Mouse (Mus musculus) myocyte (in vitro differentiated cells): ENCODE data around the gene Mt1.

Experiments used
- CEBPB ChIP-seq: IDR thresholded peaks from 2 replicates; pipeline ENCODE4 v1.6.1; 2011; ENCODE audit warnings: mild to moderate bottlenecking, moderate library complexity; ENCODE audit not compliant: poor library complexity, insufficient read depth, severe bottlenecking
- E2F4 ChIP-seq: IDR thresholded peaks from one replicate; pipeline ENCODE4 v1.6.1; 2011; ENCODE audit warnings: mild to moderate bottlenecking, control low read depth, moderate library complexity; ENCODE audit not compliant: insufficient read depth
- MAX ChIP-seq: IDR thresholded peaks from one replicate; pipeline ENCODE4 v1.6.1; 2011; ENCODE audit warnings: low read depth, mild to moderate bottlenecking, control low read depth
- MYOG ChIP-seq, 3 experiments: IDR thresholded peaks; one replicate each; pipeline ENCODE4 v1.6.1; 2011; ENCODE audit warnings: control low read depth in 2 of 3, low read depth in 2 of 3, mild to moderate bottlenecking in 2 of 3; ENCODE audit not compliant: insufficient read length in 2 of 3, control insufficient read depth in 1 of 3, insufficient read depth in 1 of 3
- POLR2A ChIP-seq: IDR thresholded peaks from one replicate; pipeline ENCODE4 v1.6.1; 2011; ENCODE audit warnings: low read depth, mild to moderate bottlenecking, control low read depth, moderate library complexity; ENCODE audit not compliant: insufficient read length
- TCF12 ChIP-seq: IDR thresholded peaks from one replicate; pipeline ENCODE4 v1.6.1; 2011; ENCODE audit warnings: mild to moderate bottlenecking, control low read depth; ENCODE audit not compliant: poor library complexity, insufficient read depth, severe bottlenecking
- TCF3 ChIP-seq: IDR thresholded peaks from one replicate; pipeline ENCODE4 v1.6.1; 2011; ENCODE audit warnings: low read depth, control low read depth; ENCODE audit not compliant: insufficient read length

- TF ChIP-seq TCF3: no peak
- no peak for TF ChIP-seq POLR2A
- no peak for TF ChIP-seq MYOG (IDR thresholded peaks at IDR 0.05; ENCODE audit: control insufficient read depth in 1 of 3, insufficient read depth in 1 of 3, insufficient read length in 2 of 3, low read depth in 2 of 3)
- TF ChIP-seq CEBPB: no peak
- TF ChIP-seq E2F4: no peak
- TF ChIP-seq MAX: no peak
- no peak for TF ChIP-seq TCF12
These were observed 10.6 kb downstream of the Mt1 start for GRCm38 (mm10) chr8:94189275-94190031.
